Mouse (Mus musculus): ENCODE measurements around the gene Mfap3l. TPM values are rescaled to one million over a fixed set of nuclear protein-coding genes. Genes with fewer than 3 reads are reported as not detected.

Gene Mfap3l
- polyA plus RNA-seq, 1 experiment from 2014 or later = 2.6 TPM

Other genes starting within 250 kb of the Mfap3l start
- gene Gm10283, start 129.6 kb upstream of the Mfap3l start, polyA plus RNA-seq (2015; fragmentation: Nextera tagmentation; extraction: Ambion mirVana) = not detected in 2 replicates
- 1.9 TPM in 2 replicates for gene Aadat, start 126.9 kb upstream of the Mfap3l start, polyA plus RNA-seq (2015; fragmentation: Nextera tagmentation; extraction: Ambion mirVana)

All from midbrain, embryonic 15.5 days (tissue).